Mouse (Mus musculus) erythroblast, embryonic 14.5 days (primary cell): ENCODE measurements around the gene Zfhx3.

ENCODE experiments used
- GATA1 ChIP-seq: IDR thresholded peaks from 2 replicates; pipeline ENCODE4 v1.6.1; 2012; ENCODE audit warnings: low read length, inconsistent platforms, mixed read lengths
- TAL1 ChIP-seq: IDR thresholded peaks from 3 replicates; pipeline ENCODE4 v1.6.1; 2012; ENCODE audit warnings: low read length, inconsistent platforms, mixed read lengths

DNA sequence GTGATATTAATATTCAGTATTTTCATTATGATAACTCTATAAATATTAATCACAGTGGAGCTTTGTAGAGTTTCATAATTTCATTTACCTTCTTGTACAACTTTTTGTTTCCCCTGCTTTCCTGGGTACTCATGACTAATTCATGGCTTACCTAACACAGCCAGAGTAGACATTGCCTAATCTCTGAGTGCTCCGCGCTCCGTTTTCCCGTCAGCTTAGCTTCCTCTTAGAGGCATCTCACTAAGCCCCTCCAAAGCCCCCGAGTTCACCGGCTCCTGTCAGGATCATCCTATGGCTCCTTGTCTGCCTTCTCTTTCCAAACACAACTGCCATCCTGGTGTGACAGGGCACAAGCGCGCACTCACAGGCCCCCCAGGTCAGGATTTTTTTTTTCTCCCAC lies 916.6 kb downstream of the Zfhx3 start:
- TF ChIP-seq GATA1 (no peak), TAL1 (no peak)
